Mouse (Mus musculus): ENCODE measurements around the gene Thnsl1. TPM values are rescaled to one million over a fixed set of nuclear protein-coding genes. Genes with fewer than 3 reads are reported as not detected.

Gene Thnsl1
- total RNA-seq (2014; rRNA removed) (3.5 and 4.0 TPM in 2 replicates), polyA plus RNA-seq (2012; rRNA removed) (1.2 and 2.0 TPM in 2 replicates)

DNA sequence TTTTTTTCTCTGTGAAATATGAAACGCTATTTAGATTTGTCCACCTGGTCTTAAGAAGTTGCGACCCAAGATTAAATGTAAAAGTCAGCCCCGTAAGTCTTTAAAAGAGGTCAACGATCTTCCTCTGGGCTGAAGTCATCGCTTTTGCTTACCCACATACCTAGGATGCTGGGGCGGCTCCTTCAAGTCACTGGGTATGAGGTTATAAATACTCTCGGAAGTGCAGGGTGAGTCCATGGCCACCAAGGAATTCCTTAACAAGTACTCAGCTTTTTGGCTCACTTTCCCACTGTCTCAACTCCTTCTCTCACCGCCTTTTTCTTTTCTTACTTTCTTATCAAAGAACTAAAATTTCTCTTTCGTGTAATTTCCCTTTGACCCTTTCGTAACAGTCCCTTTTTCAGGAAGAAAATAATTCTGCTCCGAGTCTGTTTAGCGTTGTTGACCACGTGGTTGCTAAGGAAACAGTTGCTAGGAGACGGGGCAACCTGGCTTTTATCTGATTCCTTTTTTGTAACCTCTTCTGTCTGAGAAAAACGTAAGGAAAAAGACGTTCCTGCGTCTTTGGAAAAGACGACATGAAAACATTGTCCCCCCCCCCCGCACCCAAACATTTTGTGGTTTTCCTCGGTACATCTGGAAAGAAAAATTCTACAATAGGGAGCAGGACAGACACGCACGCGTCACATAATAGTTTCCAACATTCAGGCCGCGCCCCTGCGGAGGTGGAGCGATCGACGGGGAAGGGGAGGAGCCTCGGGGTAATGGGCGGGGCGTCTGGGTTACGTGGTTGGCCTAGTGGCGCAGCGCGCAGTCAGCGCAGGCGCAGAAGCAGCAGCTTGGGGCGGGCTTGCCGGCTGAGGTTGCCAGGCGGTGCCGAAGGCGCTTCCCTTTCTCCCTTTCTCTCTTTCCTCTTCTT lies at the start of gene Thnsl1, which contains the start of gene Enkur:
Gene Thnsl1 (plus strand): TSS at position 813 of the 919 bp plus-strand sequence.
Gene Enkur (minus strand): TSS at position 454 of the 919 bp plus-strand sequence.
- WGBS = 4% methylated on average over 43 of the region's 43 CpGs
- peak within 1 kb of the TSS; percentile 20 for H3K27ac ChIP-seq (replicated peaks; ENCODE audit: insufficient read depth, low read depth, low read length)
- no peaks in the 10 kb centered on the region for H3K27me3 ChIP-seq (ENCODE audit: control insufficient read depth, insufficient read depth, low read length)
- no peaks in the 10 kb centered on the region for H3K36me3 ChIP-seq (ENCODE audit: control insufficient read depth, insufficient read depth, low read length)
- H3K79me2 ChIP-seq (ENCODE audit: control insufficient read depth, insufficient read depth, low read length) = no peaks in the 10 kb centered on the region
- H3K4me3 ChIP-seq (ENCODE audit: insufficient read depth, low read depth, low read length) = peak within 1 kb of the TSS; percentile 78
- TF ChIP-seq POLR2A (IDR thresholded peaks at IDR 0.05; ENCODE audit: extremely low read depth, insufficient read depth, low read length) (peak; percentile 69), CTCF (IDR thresholded peaks at IDR 0.05; ENCODE audit: low read depth, low read length) (no peak)
- peaks cover 4% of the 10 kb centered on the region for H3K4me1 ChIP-seq (ENCODE audit: control insufficient read depth, insufficient read depth, low read length)
- H3K9ac ChIP-seq (ENCODE audit: low read depth, low read length) = peak within 1 kb of the TSS; percentile 69
- DNase-seq (ENCODE audit: extremely low read depth, low read depth, low spot score) = peak; percentile 81

DNA sequence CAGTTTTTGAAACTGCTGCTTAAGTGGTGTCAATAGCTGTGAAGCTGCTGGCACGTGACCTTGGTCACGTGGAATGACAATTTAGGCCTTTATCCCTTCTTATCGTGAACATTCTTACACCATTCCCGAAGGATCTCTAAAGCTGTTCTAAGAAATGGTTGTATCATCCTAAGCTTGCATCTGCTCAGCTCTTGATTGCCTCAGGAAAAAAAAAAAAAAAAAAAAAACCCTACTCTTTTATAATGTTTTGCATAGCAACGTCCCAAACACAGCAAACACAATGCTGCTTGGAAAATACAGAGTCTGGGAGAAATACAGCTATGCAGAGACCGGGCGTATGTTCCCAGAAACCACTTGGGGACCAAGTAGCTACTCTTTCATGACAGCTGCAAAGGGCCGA lies 41.2 kb upstream of the Thnsl1 start:
- no peaks in the 10 kb centered on the region for H3K79me2 ChIP-seq (ENCODE audit: control insufficient read depth, insufficient read depth, low read length)
- WGBS = 82% methylated on average over 8 of the region's 8 CpGs
- no peak for DNase-seq (ENCODE audit: extremely low read depth, low read depth, low spot score)
- no peak overlapping the region for H3K4me3 ChIP-seq (ENCODE audit: insufficient read depth, low read depth, low read length)
- H3K4me1 ChIP-seq (ENCODE audit: control insufficient read depth, insufficient read depth, low read length) = no peaks in the 10 kb centered on the region
- TF ChIP-seq POLR2A (IDR thresholded peaks at IDR 0.05; ENCODE audit: extremely low read depth, insufficient read depth, low read length) (no peak), CTCF (IDR thresholded peaks at IDR 0.05; ENCODE audit: low read depth, low read length) (no peak)
- H3K27me3 ChIP-seq (ENCODE audit: control insufficient read depth, insufficient read depth, low read length) = no peaks in the 10 kb centered on the region
- no peak overlapping the region for H3K9ac ChIP-seq (ENCODE audit: low read depth, low read length)
- H3K36me3 ChIP-seq (ENCODE audit: control insufficient read depth, insufficient read depth, low read length) = no peaks in the 10 kb centered on the region
- H3K27ac ChIP-seq (replicated peaks; ENCODE audit: insufficient read depth, low read depth, low read length) = no peak overlapping the region

DNA sequence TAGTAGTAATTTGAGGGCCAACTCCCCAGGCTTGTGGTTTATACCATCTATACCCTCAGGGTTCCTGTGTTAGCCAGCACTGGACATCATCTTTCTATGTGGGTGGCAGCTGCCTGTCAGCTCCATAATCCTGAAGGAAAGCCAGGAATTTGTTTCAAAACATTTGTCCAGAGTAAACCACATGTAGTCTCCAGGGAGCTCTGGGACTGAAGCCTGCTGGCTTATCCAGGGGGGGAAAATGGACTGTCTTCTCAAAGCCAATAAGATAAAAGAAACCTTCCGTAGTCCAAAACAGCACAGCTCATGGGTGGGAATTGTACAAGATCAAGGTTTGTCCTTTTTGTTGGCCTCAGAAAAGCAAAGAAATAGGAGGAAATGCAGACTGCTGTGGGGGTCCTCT lies 37.6 kb upstream of the Thnsl1 start:
- no peak overlapping the region for H3K9ac ChIP-seq (ENCODE audit: low read depth, low read length)
- no peaks in the 10 kb centered on the region for H3K4me1 ChIP-seq (ENCODE audit: control insufficient read depth, insufficient read depth, low read length)
- no peaks in the 10 kb centered on the region for H3K36me3 ChIP-seq (ENCODE audit: control insufficient read depth, insufficient read depth, low read length)
- no peaks in the 10 kb centered on the region for H3K27me3 ChIP-seq (ENCODE audit: control insufficient read depth, insufficient read depth, low read length)
- TF ChIP-seq POLR2A (IDR thresholded peaks at IDR 0.05; ENCODE audit: extremely low read depth, insufficient read depth, low read length) = no peak
- TF ChIP-seq CTCF (IDR thresholded peaks at IDR 0.05; ENCODE audit: low read depth, low read length) = no peak
- WGBS = 91% methylated on average over 1 of the region's 1 CpGs
- H3K4me3 ChIP-seq (ENCODE audit: insufficient read depth, low read depth, low read length) = no peak overlapping the region
- no peak overlapping the region for H3K27ac ChIP-seq (replicated peaks; ENCODE audit: insufficient read depth, low read depth, low read length)
- DNase-seq (ENCODE audit: extremely low read depth, low read depth, low spot score) = no peak
- no peaks in the 10 kb centered on the region for H3K79me2 ChIP-seq (ENCODE audit: control insufficient read depth, insufficient read depth, low read length)

DNA sequence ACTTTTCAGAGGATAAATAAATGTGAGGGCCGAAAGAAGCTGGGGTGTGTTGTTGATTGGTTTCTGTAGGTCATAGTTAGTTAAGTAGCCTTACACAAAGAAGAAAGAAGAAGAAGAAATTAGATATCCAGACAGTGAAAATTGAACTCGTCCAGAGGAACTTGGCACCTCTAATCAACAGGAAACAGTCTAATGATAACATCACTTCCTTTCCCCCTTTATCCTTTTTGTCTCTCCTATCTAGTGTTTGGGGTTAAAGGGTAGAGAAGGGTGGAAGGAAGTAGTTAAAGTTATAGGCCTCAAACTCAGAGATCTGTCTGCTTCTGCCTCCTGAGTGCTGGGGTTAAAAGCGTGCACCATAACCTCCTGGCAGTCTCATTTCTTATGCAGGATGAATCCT lies 32.7 kb upstream of the Thnsl1 start:
- 80% methylated on average over 3 of the region's 3 CpGs for WGBS
- TF ChIP-seq POLR2A (IDR thresholded peaks at IDR 0.05; ENCODE audit: extremely low read depth, insufficient read depth, low read length) (no peak), CTCF (IDR thresholded peaks at IDR 0.05; ENCODE audit: low read depth, low read length) (no peak)
- Histone ChIP-seq H3K4me3 (ENCODE audit: insufficient read depth, low read depth, low read length) (no peak overlapping the region), H3K27ac (replicated peaks; ENCODE audit: insufficient read depth, low read depth, low read length) (no peak overlapping the region), H3K27me3 (ENCODE audit: control insufficient read depth, insufficient read depth, low read length) (no peaks in the 10 kb centered on the region), H3K79me2 (ENCODE audit: control insufficient read depth, insufficient read depth, low read length) (no peaks in the 10 kb centered on the region), H3K9ac (ENCODE audit: low read depth, low read length) (no peak overlapping the region), H3K36me3 (ENCODE audit: control insufficient read depth, insufficient read depth, low read length) (no peaks in the 10 kb centered on the region), H3K4me1 (ENCODE audit: control insufficient read depth, insufficient read depth, low read length) (no peaks in the 10 kb centered on the region)
- no peak for DNase-seq (ENCODE audit: extremely low read depth, low read depth, low spot score)

DNA sequence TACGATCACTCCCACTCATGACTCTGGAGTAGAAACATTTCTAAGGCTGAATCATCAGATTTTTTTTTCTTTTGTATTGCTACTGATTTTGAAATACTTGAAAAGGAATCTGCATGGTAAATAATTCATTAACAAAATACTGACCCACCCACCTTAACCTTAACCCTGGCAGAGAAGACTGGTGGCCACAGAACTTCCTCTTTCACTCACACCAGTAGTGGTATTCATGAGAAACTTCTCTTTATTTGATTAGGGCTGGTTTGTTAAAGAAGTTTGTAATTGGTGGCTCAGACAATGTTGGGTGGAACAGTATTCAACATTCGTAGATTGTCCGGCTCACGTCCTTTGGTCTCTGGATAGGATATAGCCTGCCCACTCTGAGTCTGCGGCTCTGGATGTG lies 26.4 kb upstream of the Thnsl1 start:
- Histone ChIP-seq H3K4me1 (ENCODE audit: control insufficient read depth, insufficient read depth, low read length) (no peaks in the 10 kb centered on the region), H3K36me3 (ENCODE audit: control insufficient read depth, insufficient read depth, low read length) (no peaks in the 10 kb centered on the region), H3K9ac (ENCODE audit: low read depth, low read length) (no peak overlapping the region), H3K4me3 (ENCODE audit: insufficient read depth, low read depth, low read length) (no peak overlapping the region), H3K27me3 (ENCODE audit: control insufficient read depth, insufficient read depth, low read length) (no peaks in the 10 kb centered on the region), H3K27ac (replicated peaks; ENCODE audit: insufficient read depth, low read depth, low read length) (no peak overlapping the region), H3K79me2 (ENCODE audit: control insufficient read depth, insufficient read depth, low read length) (no peaks in the 10 kb centered on the region)
- 87% methylated on average over 5 of the region's 5 CpGs for WGBS
- no peak for DNase-seq (ENCODE audit: extremely low read depth, low read depth, low spot score)
- TF ChIP-seq POLR2A (IDR thresholded peaks at IDR 0.05; ENCODE audit: extremely low read depth, insufficient read depth, low read length) = no peak
- no peak for TF ChIP-seq CTCF (IDR thresholded peaks at IDR 0.05; ENCODE audit: low read depth, low read length)

DNA sequence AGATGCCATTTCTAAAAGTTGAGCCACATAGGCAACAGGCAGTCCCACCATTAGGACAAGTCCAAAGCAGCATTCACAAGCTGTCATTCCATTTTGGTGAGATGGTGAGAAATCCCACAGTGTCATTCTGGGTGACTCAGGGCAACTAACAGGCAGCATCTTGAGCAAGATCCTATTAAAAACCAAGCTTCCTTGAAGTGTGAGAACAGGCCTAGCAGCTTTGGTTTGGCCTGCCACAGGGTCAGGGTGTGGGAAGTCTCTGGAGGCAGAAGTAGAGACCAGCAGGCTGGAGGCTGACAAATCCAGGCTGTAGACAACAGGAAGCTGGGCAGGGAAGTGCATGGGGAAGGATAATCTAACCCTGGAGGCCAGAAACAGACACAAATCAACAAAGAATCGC lies 22.7 kb upstream of the Thnsl1 start:
- Histone ChIP-seq H3K4me1 (ENCODE audit: control insufficient read depth, insufficient read depth, low read length) (no peaks in the 10 kb centered on the region), H3K27me3 (ENCODE audit: control insufficient read depth, insufficient read depth, low read length) (no peaks in the 10 kb centered on the region), H3K4me3 (ENCODE audit: insufficient read depth, low read depth, low read length) (no peak overlapping the region), H3K79me2 (ENCODE audit: control insufficient read depth, insufficient read depth, low read length) (no peaks in the 10 kb centered on the region), H3K9ac (ENCODE audit: low read depth, low read length) (no peak overlapping the region), H3K27ac (replicated peaks; ENCODE audit: insufficient read depth, low read depth, low read length) (no peak overlapping the region), H3K36me3 (ENCODE audit: control insufficient read depth, insufficient read depth, low read length) (no peaks in the 10 kb centered on the region)
- TF ChIP-seq POLR2A (IDR thresholded peaks at IDR 0.05; ENCODE audit: extremely low read depth, insufficient read depth, low read length) = no peak
- no peak for TF ChIP-seq CTCF (IDR thresholded peaks at IDR 0.05; ENCODE audit: low read depth, low read length)
- peak; percentile 25 for DNase-seq (ENCODE audit: extremely low read depth, low read depth, low spot score)
- 68% methylated on average over 1 of the region's 1 CpGs for WGBS

Data from liver, adult 2 months (tissue).